Mouse (Mus musculus) liver, embryonic 14.5 days (tissue): ENCODE data around the gene Cfl1.

Experiments
- CTCF ChIP-seq: IDR thresholded peaks from 2 replicates; pipeline ENCODE4 v1.5.1; 2016; ENCODE audit warnings: antibody characterized with exemption, low read depth, control low read depth
- EP300 ChIP-seq: IDR thresholded peaks from 2 replicates; pipeline ENCODE4 v1.6.1; 2016; ENCODE audit warnings: antibody characterized with exemption, low read depth

DNA sequence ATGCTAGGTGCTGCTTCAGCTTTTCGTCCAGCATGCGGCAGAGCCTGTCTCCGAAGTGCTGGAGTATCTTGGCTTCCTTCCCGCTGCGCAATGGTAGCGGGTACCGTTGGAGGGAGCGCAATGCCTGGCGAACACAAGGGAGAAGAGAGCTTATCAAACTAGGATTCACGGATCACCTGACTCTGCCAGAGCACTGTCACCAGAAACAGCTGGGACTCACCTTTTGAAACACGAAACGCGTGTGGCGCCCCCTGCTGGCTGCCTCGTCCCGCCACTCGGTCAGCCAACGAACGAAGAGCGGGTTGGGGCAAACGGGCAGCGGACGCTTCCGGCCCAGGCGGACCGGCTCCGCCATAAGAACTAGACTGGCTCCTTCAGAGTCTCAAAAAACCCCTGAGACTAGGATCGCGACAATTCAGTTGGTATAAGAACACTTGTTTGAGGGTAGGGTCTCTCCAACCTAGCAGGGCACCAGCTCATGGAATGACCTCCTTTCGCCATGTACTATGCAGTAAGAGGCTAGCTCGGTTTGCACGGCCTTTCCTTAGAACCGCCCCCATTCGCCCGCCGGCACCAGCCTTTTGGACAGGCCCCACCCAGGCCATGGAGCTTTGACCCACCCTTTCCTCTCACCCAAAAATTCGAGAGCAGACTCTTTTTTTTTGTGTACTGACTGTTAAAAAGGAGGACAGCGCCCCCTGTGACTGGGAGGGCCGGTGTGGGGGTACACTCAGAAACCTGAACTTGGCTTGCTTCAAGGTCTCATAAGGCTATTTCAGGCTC lies 2.3 kb upstream of the Cfl1 start, which contains the start of gene Mus81:
- TF ChIP-seq CTCF (peak; percentile 98), EP300 (no peak)
